Comparison of ENCODE assay signal across 8 mouse cellular contexts in the genomic region with DNA sequence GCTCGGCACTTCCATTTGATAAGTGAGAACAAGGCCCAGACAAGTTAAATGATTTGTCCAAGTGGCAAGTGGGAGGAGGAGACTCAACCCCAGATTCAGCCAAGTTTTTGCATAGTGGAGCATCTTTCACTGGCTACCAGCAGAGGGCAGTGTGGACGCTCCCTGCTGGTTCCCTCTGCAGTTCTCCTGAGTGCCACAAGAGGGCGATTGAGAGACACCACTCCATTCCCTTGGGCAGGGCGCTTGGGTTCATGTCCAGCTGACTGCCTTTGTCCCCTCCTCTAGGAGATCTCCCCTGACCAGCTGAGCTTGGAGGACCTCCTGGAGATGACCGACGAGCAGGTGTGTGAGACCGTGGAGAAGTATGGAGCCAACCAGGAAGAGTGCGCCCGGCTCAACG.
DNase-seq lines count a peak whose midpoint lies in the region; ATAC-seq and TF ChIP-seq lines count a peak whose summit lies in the region.

No protein-coding gene starts in this region.

- TF ChIP-seq CTCF in spleen, adult 2 months (IDR thresholded peaks at IDR 0.05; ENCODE audit: extremely low read depth, insufficient read depth, insufficient read length, insufficient replicate concordance) = peak; percentile 97

- WGBS in heart, embryonic 12.5 days = 65% methylated on average over 10 of the region's 10 CpGs
- WGBS in embryonic facial prominence, embryonic 11.5 days = 68% methylated on average over 10 of the region's 10 CpGs
- 70% methylated on average over 10 of the region's 10 CpGs for WGBS in midbrain, embryonic 14.5 days
- WGBS in spleen, adult 2 months = 69% methylated on average over 10 of the region's 10 CpGs

- no peak for TF ChIP-seq POLR2A in spleen, adult 2 months (IDR thresholded peaks at IDR 0.05; ENCODE audit: low read depth, low read length)

- DNase-seq in heart, adult 8-10 months (ENCODE audit: low spot score) = peak; percentile 14
- DNase-seq in adrenal gland, postnatal 25 days = peak; percentile 63
- peak; percentile 59 for DNase-seq in embryonic facial prominence, embryonic 11.5 days (ENCODE audit: low spot score)
- peak; percentile 48 to 54 for DNase-seq in left cerebral cortex, adult 8-10 months (ENCODE audit: low spot score in 2 of 2)
- peak; percentile 73 for DNase-seq in midbrain, embryonic 14.5 days
- peak in 1 of 2 experiments; percentile 40 for DNase-seq in spleen, adult 2 months (ENCODE audit: low read depth in 1 of 2, low spot score in 2 of 2)

- 0 out of 2 replicates have a peak, but pooled peaks cover 5% of the 10 kb centered on the region for H3K4me1 ChIP-seq in heart, embryonic 12.5 days (replicated peaks)
- H3K4me1 ChIP-seq in embryonic facial prominence, embryonic 11.5 days (ENCODE audit: control insufficient read depth, insufficient read depth, low read length) = no peaks in the 10 kb centered on the region
- no peaks in the 10 kb centered on the region for H3K4me1 ChIP-seq in midbrain, embryonic 14.5 days (ENCODE audit: control insufficient read depth, insufficient read depth, low read length)
- H3K4me1 ChIP-seq in spleen, adult 2 months (ENCODE audit: control insufficient read depth, insufficient read depth, insufficient read length) = peaks cover 3% of the 10 kb centered on the region; the same call in 1 of the 2 replicates

- no peak overlapping the region for H3K4me2 ChIP-seq in heart, embryonic 12.5 days
- H3K4me2 ChIP-seq in embryonic facial prominence, embryonic 11.5 days (ENCODE audit: low read depth, low read length) = no peak overlapping the region
- H3K4me2 ChIP-seq in midbrain, embryonic 14.5 days (ENCODE audit: low read length) = no peak overlapping the region

- no peak overlapping the region for H3K27ac ChIP-seq in heart, embryonic 12.5 days (ENCODE audit: poor library complexity, severe bottlenecking)
- H3K27ac ChIP-seq in embryonic facial prominence, embryonic 11.5 days (replicated peaks; ENCODE audit: low read depth, low read length) = no peak overlapping the region
- no peak overlapping the region for H3K27ac ChIP-seq in midbrain, embryonic 14.5 days (replicated peaks; ENCODE audit: low read depth, low read length)
- no peak overlapping the region for H3K27ac ChIP-seq in spleen, adult 2 months (ENCODE audit: insufficient read depth, low read length)

- H3K4me3 ChIP-seq in heart, embryonic 12.5 days = no peak overlapping the region
- no peak overlapping the region for H3K4me3 ChIP-seq in embryonic facial prominence, embryonic 11.5 days (ENCODE audit: low read depth, low read length)
- no peak overlapping the region for H3K4me3 ChIP-seq in midbrain, embryonic 14.5 days (replicated peaks; ENCODE audit: low read depth, low read length)
- H3K4me3 ChIP-seq in spleen, adult 2 months (ENCODE audit: extremely low read depth, insufficient read depth, insufficient read length) = no peak overlapping the region

- peaks cover 5% of the 10 kb centered on the region; the same call in 1 of the 2 replicates for H3K27me3 ChIP-seq in heart, embryonic 12.5 days (replicated peaks)
- no peaks in the 10 kb centered on the region for H3K27me3 ChIP-seq in embryonic facial prominence, embryonic 11.5 days (ENCODE audit: control insufficient read depth, insufficient read depth, low read length)
- H3K27me3 ChIP-seq in midbrain, embryonic 14.5 days (ENCODE audit: control insufficient read depth, insufficient read depth, low read length) = no peaks in the 10 kb centered on the region
- no peaks in the 10 kb centered on the region for H3K27me3 ChIP-seq in spleen, adult 2 months (ENCODE audit: control insufficient read depth, insufficient read depth, low read length)

- H3K9ac ChIP-seq in heart, embryonic 12.5 days = no peak overlapping the region
- H3K9ac ChIP-seq in embryonic facial prominence, embryonic 11.5 days (replicated peaks; ENCODE audit: low read length) = no peak overlapping the region
- no peak overlapping the region for H3K9ac ChIP-seq in midbrain, embryonic 14.5 days (replicated peaks; ENCODE audit: low read length)

- H3K9me3 ChIP-seq in heart, embryonic 12.5 days (replicated peaks) = no peaks in the 10 kb centered on the region
- H3K9me3 ChIP-seq in embryonic facial prominence, embryonic 11.5 days (replicated peaks; ENCODE audit: control insufficient read depth, low read length) = no peaks in the 10 kb centered on the region
- H3K9me3 ChIP-seq in midbrain, embryonic 14.5 days (ENCODE audit: control insufficient read depth, low read length) = no peaks in the 10 kb centered on the region

- no peaks in the 10 kb centered on the region for H3K36me3 ChIP-seq in heart, embryonic 12.5 days
- H3K36me3 ChIP-seq in embryonic facial prominence, embryonic 11.5 days (replicated peaks; ENCODE audit: control insufficient read depth, insufficient read depth, low read depth, low read length) = no peaks in the 10 kb centered on the region
- 0 out of 2 replicates have a peak, but pooled peaks cover 3% of the 10 kb centered on the region for H3K36me3 ChIP-seq in midbrain, embryonic 14.5 days (ENCODE audit: control insufficient read depth, insufficient read depth, low read length)
- no peaks in the 10 kb centered on the region for H3K36me3 ChIP-seq in spleen, adult 2 months (ENCODE audit: control insufficient read depth, insufficient read depth, low read length)

- ATAC-seq in heart, embryonic 12.5 days (ENCODE audit: insufficient number of reproducible peaks, low FRiP score) = no peak
- ATAC-seq in embryonic facial prominence, embryonic 11.5 days (replicated peaks; ENCODE audit: insufficient number of reproducible peaks, low FRiP score, low TSS enrichment, low read depth) = no peak
- ATAC-seq in inflammation-experienced regulatory T-cells, adult 6 months = peak; percentile 37
- ATAC-seq in midbrain, embryonic 14.5 days (ENCODE audit: low FRiP score, low TSS enrichment) = no peak
